Mouse (Mus musculus) bone marrow macrophage, adult 2 months (primary cell): ENCODE data around the gene Socs4. TPM values are rescaled to one million over a fixed set of nuclear protein-coding genes. Genes with fewer than 3 reads are reported as not detected.

Experiments used
- H3K27ac ChIP-seq: 2 replicates; pipeline ENCODE4 v1.5.1; 2012; ENCODE audit warnings: low read depth, low read length; ENCODE audit not compliant: insufficient read depth
- H3K4me1 ChIP-seq: 2 replicates; pipeline ENCODE4 v1.6.1; 2012; ENCODE audit warnings: low read length; ENCODE audit not compliant: control insufficient read depth, insufficient read depth
- H3K4me3 ChIP-seq: 2 replicates; pipeline ENCODE4 v1.5.1; 2012; ENCODE audit warnings: mild to moderate bottlenecking, low read length, moderate library complexity; ENCODE audit not compliant: insufficient read depth
- CTCF ChIP-seq: IDR thresholded peaks from 2 replicates; pipeline ENCODE4 v1.5.1; 2012; ENCODE audit warnings: low read depth, mild to moderate bottlenecking, low read length, moderate library complexity
- POLR2A ChIP-seq: IDR thresholded peaks from 2 replicates; pipeline ENCODE4 v1.6.1; 2012; ENCODE audit warnings: mild to moderate bottlenecking, low read depth, low read length, borderline replicate concordance
- polyA plus RNA-seq: library from polyadenylated mRNA; stranded (reverse); fragments of >200 nt; gene quantifications from 2 replicates; pipeline ENCODE4 v1.2.4, GENCODE M21; 2012; ENCODE audit not compliant: missing spikeins, insufficient read depth, insufficient read length

Gene Socs4
- polyA plus RNA-seq, 1 experiment: 21.9 TPM

DNA sequence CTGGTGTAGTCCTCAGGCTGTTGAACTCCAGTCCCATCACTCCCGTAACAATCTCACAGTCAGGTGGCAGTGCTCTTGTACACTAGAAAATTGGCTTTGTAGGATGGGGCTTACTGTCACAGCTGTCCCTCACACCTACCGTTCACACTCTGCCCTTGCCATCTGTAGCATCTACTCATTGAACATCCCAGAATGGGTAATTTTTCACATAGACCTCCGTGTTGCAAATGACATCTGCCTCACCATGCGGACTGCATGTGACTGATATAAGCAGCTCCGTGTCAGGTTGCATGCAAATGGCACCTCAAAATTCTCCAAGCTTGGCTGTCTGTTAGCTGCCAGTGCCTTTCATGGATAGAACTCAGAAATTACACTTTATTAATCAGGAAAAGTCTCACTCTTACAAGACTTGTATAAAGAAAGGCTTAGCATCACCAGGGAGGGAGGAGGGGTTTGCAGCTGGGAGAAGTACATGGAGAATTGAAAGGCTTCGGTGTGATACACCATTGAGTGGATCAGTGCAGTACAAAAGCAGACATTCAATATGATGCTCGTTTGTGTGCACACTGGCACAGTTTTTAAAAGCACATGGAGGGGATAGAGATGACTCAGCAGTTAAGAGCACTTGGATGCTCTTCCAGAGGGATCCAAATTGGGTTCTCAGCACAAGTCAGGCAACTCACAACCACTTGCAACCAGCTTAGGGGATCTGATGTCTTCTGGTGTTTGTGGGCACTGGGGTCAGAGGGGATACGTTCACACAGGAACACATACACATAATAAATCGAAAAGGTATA is 49.4 kb downstream of the Socs4 start:
- Histone ChIP-seq H3K4me1 (peaks cover 12% of the 10 kb centered on the region), H3K4me3 (no peak overlapping the region), H3K27ac (no peak overlapping the region)
- no peak for TF ChIP-seq CTCF

GRCm38 (mm10) chr14:47327347-47327746 is 50.6 kb downstream of the Socs4 start:
- no peak overlapping the region for H3K27ac ChIP-seq
- no peak for TF ChIP-seq POLR2A
- TF ChIP-seq CTCF: no peak
- H3K4me1 ChIP-seq: peaks cover 16% of the 10 kb centered on the region
- H3K4me3 ChIP-seq: no peak overlapping the region

GRCm38 (mm10) chr14:47331920-47332319 is 55.2 kb downstream of the Socs4 start:
- H3K27ac ChIP-seq: no peak overlapping the region
- H3K4me1 ChIP-seq: peaks cover 28% of the 10 kb centered on the region
- TF ChIP-seq POLR2A (no peak), CTCF (no peak)
- no peak overlapping the region for H3K4me3 ChIP-seq

DNA sequence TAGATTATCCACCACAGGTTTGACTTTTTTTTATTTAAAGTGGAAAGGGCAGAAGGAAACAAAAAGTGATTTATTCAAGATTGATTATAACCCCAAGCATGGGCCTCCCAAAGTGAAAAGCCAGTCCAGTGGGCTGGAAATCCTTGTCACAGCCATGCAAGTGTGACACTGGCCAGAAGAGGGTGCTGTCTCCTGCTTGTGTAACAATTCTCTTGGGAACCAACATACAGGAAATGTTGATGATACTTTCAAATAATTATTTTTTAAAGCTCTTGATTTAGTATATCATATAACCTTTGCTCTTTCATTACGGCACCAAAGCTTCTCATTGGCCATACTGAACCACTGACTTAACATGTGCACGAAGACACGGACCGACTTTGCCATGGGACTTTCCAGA is 58.1 kb downstream of the Socs4 start:
- TF ChIP-seq CTCF: peak; percentile 72
- TF ChIP-seq POLR2A: no peak
- Histone ChIP-seq H3K4me3 (no peak overlapping the region), H3K4me1 (peaks cover 19% of the 10 kb centered on the region), H3K27ac (no peak overlapping the region)

DNA sequence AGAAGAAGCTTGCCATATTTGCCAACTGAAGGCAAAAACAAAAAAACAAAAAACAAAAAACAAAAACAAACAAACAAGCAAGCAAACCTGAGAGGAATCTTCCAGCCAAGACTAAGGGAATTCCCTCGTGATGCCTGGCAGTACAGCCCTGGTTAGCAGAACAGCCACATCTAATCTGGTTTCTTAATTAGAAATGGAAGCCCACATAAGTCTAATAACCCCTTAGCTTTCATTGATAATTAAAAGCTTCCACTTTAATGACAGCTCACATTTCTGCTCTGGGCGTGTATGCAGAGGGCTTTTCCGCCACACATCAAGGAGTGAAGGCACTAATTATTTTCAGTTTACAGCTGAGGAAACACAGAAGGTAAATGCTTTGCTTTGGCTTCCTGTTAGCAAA is 58.6 kb downstream of the Socs4 start:
- peaks cover 19% of the 10 kb centered on the region for H3K4me1 ChIP-seq
- H3K4me3 ChIP-seq: no peak overlapping the region
- TF ChIP-seq CTCF (no peak), POLR2A (no peak)
- no peak overlapping the region for H3K27ac ChIP-seq

DNA sequence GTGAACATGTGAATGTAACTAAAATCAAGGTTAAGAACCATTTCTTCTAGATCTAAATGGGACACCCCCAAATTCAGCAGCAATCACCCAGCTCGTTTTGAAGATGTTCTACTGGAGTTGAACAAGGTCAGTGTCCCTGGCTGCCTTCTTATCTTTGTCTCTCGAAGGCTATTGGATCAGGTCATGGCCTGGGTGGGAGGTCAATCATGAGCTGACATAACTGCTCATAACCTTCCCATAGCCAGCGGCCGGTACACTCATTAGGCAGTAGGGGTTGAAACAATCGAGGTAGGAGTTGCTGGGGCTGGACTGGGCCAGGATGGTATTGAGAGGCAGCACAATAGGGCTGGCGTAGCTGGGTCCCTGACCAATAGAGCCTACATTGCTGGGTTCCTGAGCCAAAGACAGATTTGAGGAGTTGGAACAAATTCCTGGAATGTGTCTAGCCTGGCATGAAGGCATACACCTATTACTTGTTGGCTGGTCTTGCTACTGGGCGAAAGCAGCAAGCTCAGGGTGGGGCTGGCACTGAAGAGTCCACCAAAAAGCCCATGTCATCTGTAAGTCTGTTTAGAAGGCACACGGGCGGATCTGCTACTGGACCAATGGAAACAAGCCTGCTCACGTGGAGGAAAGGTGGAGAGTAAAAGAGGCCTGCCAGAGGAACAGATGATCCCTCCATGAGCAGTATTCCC is 63.6 kb downstream of the Socs4 start:
- H3K4me1 ChIP-seq: peaks cover 18% of the 10 kb centered on the region
- H3K4me3 ChIP-seq: no peak overlapping the region
- no peak overlapping the region for H3K27ac ChIP-seq
- no peak for TF ChIP-seq POLR2A
- TF ChIP-seq CTCF: no peak

GRCm38 (mm10) chr14:47341811-47342291 is 65.1 kb downstream of the Socs4 start:
- Histone ChIP-seq H3K27ac (no peak overlapping the region), H3K4me3 (no peak overlapping the region), H3K4me1 (peaks cover 9% of the 10 kb centered on the region)
- TF ChIP-seq POLR2A (no peak), CTCF (no peak)

Other genes starting within 250 kb of the Socs4 start
- gene Gch1, start 87.5 kb upstream of the Socs4 start, polyA plus RNA-seq: 10.0 and 12.9 TPM in 2 replicates
- gene Wdhd1, start 74 bp upstream of the Socs4 start, polyA plus RNA-seq: 11.6 and 16.7 TPM in 2 replicates
- 58.0 and 60.7 TPM in 2 replicates for gene Mapk1ip1l, start 21.3 kb downstream of the Socs4 start, polyA plus RNA-seq
- gene Lgals3, start 90.8 kb downstream of the Socs4 start, polyA plus RNA-seq: 4,409 and 4,976 TPM in 2 replicates
- gene Dlgap5, start 141.5 kb downstream of the Socs4 start, polyA plus RNA-seq: 17.0 and 22.7 TPM in 2 replicates
- gene Fbxo34, start 173.5 kb downstream of the Socs4 start, polyA plus RNA-seq: 15.3 and 17.6 TPM in 2 replicates